Mouse (Mus musculus): ENCODE measurements around the gene Cep57l1. TPM values are rescaled to one million over a fixed set of nuclear protein-coding genes. Genes with fewer than 3 reads are reported as not detected.
"Not testable (repeated sequence)": the region's sequence is repeated elsewhere in the genome, so short reads cannot be mapped to it uniquely, and the experiment has no call there.

The Cep57l1 gene
- polyA plus RNA-seq, 1 experiment from 2014 or later = 28.8 TPM

- no peak overlapping the region for H3K4me2 ChIP-seq (ENCODE audit: low read depth, low read length)
- no peak overlapping the region for H3K9ac ChIP-seq (ENCODE audit: low read length)
- H3K4me1 ChIP-seq (replicated peaks; ENCODE audit: control insufficient read depth, insufficient read depth, low read length) = no peaks in the 10 kb centered on the region
- no peaks in the 10 kb centered on the region for H3K27me3 ChIP-seq (ENCODE audit: control insufficient read depth, insufficient read depth, low read depth, low read length)
- no peak overlapping the region for H3K4me3 ChIP-seq (ENCODE audit: low read length)
- 69% methylated on average over 5 of the region's 5 CpGs for WGBS
- H3K27ac ChIP-seq (ENCODE audit: low read length) = no peak overlapping the region
- no peak for ATAC-seq (ENCODE audit: low read depth)
- no peaks in the 10 kb centered on the region for H3K36me3 ChIP-seq (ENCODE audit: control insufficient read depth, insufficient read depth, low read length)
- H3K9me3 ChIP-seq (ENCODE audit: control insufficient read depth, low read length) = no peaks in the 10 kb centered on the region
Observed at GRCm38 (mm10) chr10:41829191-41829590, 19.5 kb upstream of the Cep57l1 start.

- ATAC-seq (ENCODE audit: low read depth) = no peak
- no peak overlapping the region for H3K4me2 ChIP-seq (ENCODE audit: low read depth, low read length)
- 87% methylated on average over 4 of the region's 4 CpGs for WGBS
- no peaks in the 10 kb centered on the region for H3K27me3 ChIP-seq (ENCODE audit: control insufficient read depth, insufficient read depth, low read depth, low read length)
- no peaks in the 10 kb centered on the region for H3K36me3 ChIP-seq (ENCODE audit: control insufficient read depth, insufficient read depth, low read length)
- no peak overlapping the region for H3K4me3 ChIP-seq (ENCODE audit: low read length)
- no peak overlapping the region for H3K27ac ChIP-seq (ENCODE audit: low read length)
- no peaks in the 10 kb centered on the region for H3K9me3 ChIP-seq (ENCODE audit: control insufficient read depth, low read length)
- H3K9ac ChIP-seq (ENCODE audit: low read length) = no peak overlapping the region
- no peaks in the 10 kb centered on the region for H3K4me1 ChIP-seq (replicated peaks; ENCODE audit: control insufficient read depth, insufficient read depth, low read length)
Observed at GRCm38 (mm10) chr10:41827784-41828183, 18.1 kb upstream of the Cep57l1 start.

GRCm38 (mm10) chr10:41826526-41827116, 16.9 kb upstream of the Cep57l1 start:
- no peak overlapping the region for H3K4me2 ChIP-seq (ENCODE audit: low read depth, low read length)

GRCm38 (mm10) chr10:41825996-41826395, 16.3 kb upstream of the Cep57l1 start:
- Histone ChIP-seq H3K4me2 (ENCODE audit: low read depth, low read length) (no peak overlapping the region), H3K27ac (ENCODE audit: low read length) (no peak overlapping the region), H3K36me3 (ENCODE audit: control insufficient read depth, insufficient read depth, low read length) (no peaks in the 10 kb centered on the region), H3K9ac (ENCODE audit: low read length) (no peak overlapping the region), H3K4me3 (ENCODE audit: low read length) (no peak overlapping the region), H3K27me3 (ENCODE audit: control insufficient read depth, insufficient read depth, low read depth, low read length) (no peaks in the 10 kb centered on the region), H3K9me3 (ENCODE audit: control insufficient read depth, low read length) (no peaks in the 10 kb centered on the region), H3K4me1 (replicated peaks; ENCODE audit: control insufficient read depth, insufficient read depth, low read length) (no peaks in the 10 kb centered on the region)
- ATAC-seq (ENCODE audit: low read depth) = no peak
- WGBS = 83% methylated on average over 4 of the region's 4 CpGs

More at GRCm38 (mm10) chr10:41826526-41827116, 16.9 kb upstream of the Cep57l1 start:
- WGBS = 73% methylated on average over 6 of the region's 6 CpGs
- Histone ChIP-seq H3K36me3 (ENCODE audit: control insufficient read depth, insufficient read depth, low read length) (no peaks in the 10 kb centered on the region), H3K27ac (ENCODE audit: low read length) (no peak overlapping the region), H3K4me3 (ENCODE audit: low read length) (no peak overlapping the region), H3K27me3 (ENCODE audit: control insufficient read depth, insufficient read depth, low read depth, low read length) (no peaks in the 10 kb centered on the region), H3K4me1 (replicated peaks; ENCODE audit: control insufficient read depth, insufficient read depth, low read length) (no peaks in the 10 kb centered on the region), H3K9ac (ENCODE audit: low read length) (no peak overlapping the region), H3K9me3 (ENCODE audit: control insufficient read depth, low read length) (no peaks in the 10 kb centered on the region)
- ATAC-seq (ENCODE audit: low read depth) = no peak

- Histone ChIP-seq H3K36me3 (ENCODE audit: control insufficient read depth, insufficient read depth, low read length) (no peaks in the 10 kb centered on the region), H3K4me3 (ENCODE audit: low read length) (no peak overlapping the region), H3K27me3 (ENCODE audit: control insufficient read depth, insufficient read depth, low read depth, low read length) (no peaks in the 10 kb centered on the region), H3K4me1 (replicated peaks; ENCODE audit: control insufficient read depth, insufficient read depth, low read length) (no peaks in the 10 kb centered on the region), H3K9ac (ENCODE audit: low read length) (no peak overlapping the region), H3K4me2 (ENCODE audit: low read depth, low read length) (no peak overlapping the region), H3K27ac (ENCODE audit: low read length) (no peak overlapping the region), H3K9me3 (ENCODE audit: control insufficient read depth, low read length) (no peaks in the 10 kb centered on the region)
- WGBS = 88% methylated on average over 10 of the region's 10 CpGs
- no peak for ATAC-seq (ENCODE audit: low read depth)
Observed at GRCm38 (mm10) chr10:41825041-41825440, 15.4 kb upstream of the Cep57l1 start.

GRCm38 (mm10) chr10:41823916-41824315, 14.2 kb upstream of the Cep57l1 start:
- WGBS = 60% methylated on average over 4 of the region's 4 CpGs
- Histone ChIP-seq H3K27me3 (ENCODE audit: control insufficient read depth, insufficient read depth, low read depth, low read length) (no peaks in the 10 kb centered on the region), H3K27ac (ENCODE audit: low read length) (no peak overlapping the region), H3K36me3 (ENCODE audit: control insufficient read depth, insufficient read depth, low read length) (no peaks in the 10 kb centered on the region), H3K9ac (ENCODE audit: low read length) (no peak overlapping the region), H3K9me3 (ENCODE audit: control insufficient read depth, low read length) (no peaks in the 10 kb centered on the region), H3K4me3 (ENCODE audit: low read length) (no peak overlapping the region), H3K4me2 (ENCODE audit: low read depth, low read length) (no peak overlapping the region), H3K4me1 (replicated peaks; ENCODE audit: control insufficient read depth, insufficient read depth, low read length) (no peaks in the 10 kb centered on the region)
- ATAC-seq (ENCODE audit: low read depth) = no peak

- H3K27ac ChIP-seq (ENCODE audit: low read length); H3K4me3 ChIP-seq (ENCODE audit: low read length); ATAC-seq (ENCODE audit: low read depth); H3K27me3 ChIP-seq (ENCODE audit: control insufficient read depth, insufficient read depth, low read depth, low read length); H3K36me3 ChIP-seq (ENCODE audit: control insufficient read depth, insufficient read depth, low read length); H3K9me3 ChIP-seq (ENCODE audit: control insufficient read depth, low read length); H3K4me1 ChIP-seq (replicated peaks; ENCODE audit: control insufficient read depth, insufficient read depth, low read length); H3K4me2 ChIP-seq (ENCODE audit: low read depth, low read length); H3K9ac ChIP-seq (ENCODE audit: low read length): not testable (repeated sequence)
- whole genome bisulfite sequencing = 81% methylated on average over 2 of the region's 4 CpGs
Observed at GRCm38 (mm10) chr10:41823282-41823675, 13.6 kb upstream of the Cep57l1 start.

- Histone ChIP-seq H3K4me1 (replicated peaks; ENCODE audit: control insufficient read depth, insufficient read depth, low read length) (no peaks in the 10 kb centered on the region), H3K9me3 (ENCODE audit: control insufficient read depth, low read length) (no peaks in the 10 kb centered on the region), H3K27ac (ENCODE audit: low read length) (no peak overlapping the region), H3K4me3 (ENCODE audit: low read length) (no peak overlapping the region), H3K4me2 (ENCODE audit: low read depth, low read length) (no peak overlapping the region), H3K36me3 (ENCODE audit: control insufficient read depth, insufficient read depth, low read length) (no peaks in the 10 kb centered on the region), H3K9ac (ENCODE audit: low read length) (no peak overlapping the region), H3K27me3 (ENCODE audit: control insufficient read depth, insufficient read depth, low read depth, low read length) (no peaks in the 10 kb centered on the region)
- 77% methylated on average over 5 of the region's 5 CpGs for WGBS
- ATAC-seq (ENCODE audit: low read depth) = no peak
Observed at GRCm38 (mm10) chr10:41822573-41823281, 13.1 kb upstream of the Cep57l1 start.

- no peaks in the 10 kb centered on the region for H3K4me1 ChIP-seq (replicated peaks; ENCODE audit: control insufficient read depth, insufficient read depth, low read length)
Observed at GRCm38 (mm10) chr10:41821171-41821570, 11.5 kb upstream of the Cep57l1 start.

More at GRCm38 (mm10) chr10:41821171-41821570, 11.5 kb upstream of the Cep57l1 start:
- no peaks in the 10 kb centered on the region for H3K36me3 ChIP-seq (ENCODE audit: control insufficient read depth, insufficient read depth, low read length)
- H3K4me3 ChIP-seq (ENCODE audit: low read length) = no peak overlapping the region
- 82% methylated on average over 6 of the region's 6 CpGs for WGBS
- ATAC-seq (ENCODE audit: low read depth) = no peak
- H3K4me2 ChIP-seq (ENCODE audit: low read depth, low read length) = no peak overlapping the region
- no peaks in the 10 kb centered on the region for H3K27me3 ChIP-seq (ENCODE audit: control insufficient read depth, insufficient read depth, low read depth, low read length)
- no peak overlapping the region for H3K27ac ChIP-seq (ENCODE audit: low read length)
- no peaks in the 10 kb centered on the region for H3K9me3 ChIP-seq (ENCODE audit: control insufficient read depth, low read length)
- H3K9ac ChIP-seq (ENCODE audit: low read length) = no peak overlapping the region
